Mouse (Mus musculus): ENCODE results near the gene Maoa.
A peak's percentile ranks its signal among the peaks of the same experiment; 100 is the strongest.

Maoa gene

GRCm38 (mm10) chrX:16619034-16619929 is at the start of gene Maoa:
Gene Maoa (plus strand): TSS chrX:16619698.
- peak; percentile 62 for DNase-seq (ENCODE audit: extremely low spot score, low spot score)

- peak; percentile 79 for DNase-seq (ENCODE audit: extremely low spot score, low spot score)
These were observed 1.1 kb upstream of the Maoa start for GRCm38 (mm10) chrX:16618225-16619033.

GRCm38 (mm10) chrX:16656511-16656910 is 37.0 kb downstream of the Maoa start:
- no peak for DNase-seq (ENCODE audit: extremely low spot score, low spot score)

- no peak for DNase-seq (ENCODE audit: extremely low spot score, low spot score)
These were observed 86.6 kb downstream of the Maoa start for GRCm38 (mm10) chrX:16706094-16706493.

GRCm38 (mm10) chrX:16714033-16714432 is 94.5 kb downstream of the Maoa start:
- no peak for DNase-seq (ENCODE audit: extremely low spot score, low spot score)
